Mouse (Mus musculus): ENCODE data around the gene Hist1h2ak.
A peak's percentile ranks its signal among the peaks of the same experiment; 100 is the strongest.
"Not testable (repeated sequence)": the region's sequence is repeated elsewhere in the genome, so short reads cannot be mapped to it uniquely, and the experiment has no call there.

The Hist1h2ak gene

GRCm38 (mm10) chr13:21721107-21721756, 32.4 kb downstream of the Hist1h2ak start:
- not testable (repeated sequence) for DNase-seq (ENCODE audit: low read depth)

- DNase-seq (ENCODE audit: low read depth): peak; percentile 56
These were observed 35.1 kb downstream of the Hist1h2ak start for GRCm38 (mm10) chr13:21718381-21719080.

- peak; percentile 90 for DNase-seq (ENCODE audit: low read depth)
These were observed 36.0 kb downstream of the Hist1h2ak start, which contains the start of gene Hist1h3h for GRCm38 (mm10) chr13:21717397-21718357. TSS of gene Hist1h3h (plus strand) at chr13:21717659.

- not testable (repeated sequence) for DNase-seq (ENCODE audit: low read depth)
These were observed 36.9 kb downstream of the Hist1h2ak start for GRCm38 (mm10) chr13:21716540-21717391.

- peak; percentile 92 for DNase-seq (ENCODE audit: low read depth)
These were observed 37.6 kb downstream of the Hist1h2ak start, which contains the start of the genes Hist1h2bl and Hist1h2ai for GRCm38 (mm10) chr13:21715864-21716539. TSS of gene Hist1h2bl (minus strand) at chr13:21716143. TSS of gene Hist1h2ai (plus strand) at chr13:21716422.

- DNase-seq (ENCODE audit: low read depth): peak; percentile 66
These were observed 38.3 kb downstream of the Hist1h2ak start for GRCm38 (mm10) chr13:21715131-21715863.

GRCm38 (mm10) chr13:21714725-21715124, 38.9 kb downstream of the Hist1h2ak start:
- DNase-seq (ENCODE audit: low read depth): peak; percentile 77

GRCm38 (mm10) chr13:21711698-21712097, 41.9 kb downstream of the Hist1h2ak start:
- no peak for DNase-seq (ENCODE audit: low read depth)

- peak; percentile 59 for DNase-seq (ENCODE audit: low read depth)
These were observed 42.7 kb downstream of the Hist1h2ak start for GRCm38 (mm10) chr13:21710821-21711525.

GRCm38 (mm10) chr13:21710031-21710711, 43.5 kb downstream of the Hist1h2ak start:
- DNase-seq (ENCODE audit: low read depth): peak; percentile 81

- no peak for DNase-seq (ENCODE audit: low read depth)
These were observed 47.0 kb downstream of the Hist1h2ak start for GRCm38 (mm10) chr13:21706669-21707068.

Measured in c-Kit-positive CD71-positive TER-119-negative erythroid progenitor cells, embryonic 14.5 days (primary cell).